Mouse (Mus musculus) forebrain, embryonic 15.5 days (tissue): ENCODE measurements at regions not wholly inside any gene's neighbourhood (a gene's known extent, or its start where the extent isn't known, plus 50 kb on each side); places are given as distances from the start of the nearest gene placed in this dataset.
"Not testable (repeated sequence)": the region's sequence is repeated elsewhere in the genome, so short reads cannot be mapped to it uniquely, and the experiment has no call there.

Experiments
- ATAC-seq: fragments of 200-750 bp; cut with Nextera tagmentation; replicated peaks from 2 replicates; pipeline ENCODE4 v1.8.0; 2017; ENCODE audit warnings: mild to moderate bottlenecking, moderate TSS enrichment, moderate library complexity
- H3K27ac ChIP-seq: fragments of 300-500 bp; sonication (generic); replicated peaks from 2 replicates; pipeline ENCODE4 v1.5.1; 2015; ENCODE audit warnings: mild to moderate bottlenecking, inconsistent platforms
- H3K27me3 ChIP-seq: fragments of 300-500 bp; sonication (generic); 2 replicates; pipeline ENCODE4 v1.6.1; 2015; ENCODE audit warnings: inconsistent platforms
- H3K36me3 ChIP-seq: fragments of 300-500 bp; sonication (generic); 2 replicates; pipeline ENCODE4 v1.6.1; 2015; ENCODE audit warnings: mild to moderate bottlenecking, inconsistent platforms
- H3K4me1 ChIP-seq: fragments of 300-500 bp; sonication (generic); 2 replicates; pipeline ENCODE4 v1.6.1; 2015; ENCODE audit warnings: inconsistent platforms
- H3K4me2 ChIP-seq: fragments of 300-500 bp; sonication (generic); replicated peaks from 2 replicates; pipeline ENCODE4 v1.6.1; 2015; ENCODE audit warnings: mild to moderate bottlenecking, inconsistent platforms
- H3K4me3 ChIP-seq: fragments of 300-500 bp; sonication (generic); 2 replicates; pipeline ENCODE4 v1.5.1; 2015; ENCODE audit warnings: mild to moderate bottlenecking, inconsistent platforms
- H3K9ac ChIP-seq: fragments of 300-500 bp; sonication (generic); replicated peaks from 2 replicates; pipeline ENCODE4 v1.6.1; 2015; ENCODE audit warnings: mild to moderate bottlenecking, inconsistent platforms
- H3K9me3 ChIP-seq: fragments of 300-500 bp; sonication (generic); 2 replicates; pipeline ENCODE4 v1.6.1; 2016; ENCODE audit warnings: inconsistent platforms
- WGBS: fragments of 180-500 bp; shearing (Covaris S2); methylation state at CpG from one replicate; pipeline ENCODE4 v1.1.7; 2015; ENCODE audit warnings: mixed read lengths; 5-methylcytosine and 5-hydroxymethylcytosine counted together

DNA sequence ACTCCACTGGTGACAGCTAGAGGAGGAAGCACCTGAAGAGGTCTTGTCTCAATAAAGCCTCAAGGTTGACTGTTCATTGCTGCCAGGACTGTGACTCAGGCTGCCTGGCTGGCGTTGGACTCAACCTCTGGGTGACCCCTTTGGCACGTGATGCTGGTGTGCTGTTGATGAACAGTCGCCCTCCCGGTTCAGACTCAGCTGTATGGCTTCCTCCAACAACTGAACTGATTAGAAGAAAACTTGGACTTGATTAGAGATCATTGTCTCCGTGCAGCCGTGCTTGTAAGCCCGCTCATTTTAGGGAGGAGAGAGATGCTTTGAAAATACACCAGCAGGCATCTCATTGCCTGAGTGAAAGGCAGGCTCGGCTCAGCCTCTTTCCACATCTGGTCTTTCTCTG lies 103.2 kb upstream of the Nxpe4 start:
- peak overlapping the region; percentile 60 for H3K27ac ChIP-seq
- H3K9ac ChIP-seq: no peak overlapping the region
- ATAC-seq: 0 out of 2 replicates have a peak, but pooled peaks have one; percentile 38
- no peaks in the 10 kb centered on the region for H3K9me3 ChIP-seq
- H3K4me1 ChIP-seq: 0 out of 2 replicates have a peak, but pooled peaks cover 9% of the 10 kb centered on the region
- no peak overlapping the region for H3K4me2 ChIP-seq
- H3K27me3 ChIP-seq: no peaks in the 10 kb centered on the region
- H3K36me3 ChIP-seq: no peaks in the 10 kb centered on the region
- WGBS: 15% methylated on average over 8 of the region's 8 CpGs
- no peak overlapping the region for H3K4me3 ChIP-seq

DNA sequence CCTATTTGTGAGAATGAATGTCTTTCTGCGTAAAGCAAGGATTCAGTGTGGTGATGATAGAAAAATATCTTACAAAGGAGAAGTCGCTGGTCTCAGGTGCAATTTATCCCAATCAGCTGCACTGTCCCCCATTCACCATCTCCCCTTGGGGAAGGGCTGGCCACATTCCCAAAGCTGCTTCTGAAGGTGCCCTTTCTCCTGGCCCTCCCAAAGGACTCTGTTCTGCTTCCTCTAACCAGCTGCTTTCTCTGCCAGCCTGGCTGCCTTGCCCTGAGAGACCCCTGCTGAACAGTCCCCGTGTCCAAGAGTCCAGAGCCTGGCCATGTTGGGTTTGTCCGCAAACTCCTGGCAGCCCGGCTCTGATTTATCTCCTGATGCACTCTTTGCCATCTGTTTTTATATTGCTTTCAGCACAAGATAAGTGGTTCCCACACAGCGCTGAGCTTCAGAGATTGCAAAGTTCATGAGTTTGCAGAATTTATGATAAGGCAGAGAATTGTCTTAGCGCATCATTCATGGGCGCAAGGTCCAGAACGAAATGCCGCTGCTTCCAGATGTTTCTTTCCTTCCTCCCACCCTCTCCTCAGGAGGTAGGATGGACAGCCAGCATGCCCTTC lies 102.2 kb upstream of the Nxpe4 start:
- Histone ChIP-seq H3K27me3 (no peaks in the 10 kb centered on the region), H3K4me2 (no peak overlapping the region), H3K36me3 (no peaks in the 10 kb centered on the region), H3K4me1 (0 out of 2 replicates have a peak, but pooled peaks cover 9% of the 10 kb centered on the region), H3K4me3 (no peak overlapping the region), H3K9me3 (no peaks in the 10 kb centered on the region), H3K27ac (0 out of 2 replicates have a peak overlapping the region, but pooled peaks have one; percentile 54), H3K9ac (no peak overlapping the region)
- WGBS: 88% methylated on average over 10 of the region's 10 CpGs
- no peak for ATAC-seq

DNA sequence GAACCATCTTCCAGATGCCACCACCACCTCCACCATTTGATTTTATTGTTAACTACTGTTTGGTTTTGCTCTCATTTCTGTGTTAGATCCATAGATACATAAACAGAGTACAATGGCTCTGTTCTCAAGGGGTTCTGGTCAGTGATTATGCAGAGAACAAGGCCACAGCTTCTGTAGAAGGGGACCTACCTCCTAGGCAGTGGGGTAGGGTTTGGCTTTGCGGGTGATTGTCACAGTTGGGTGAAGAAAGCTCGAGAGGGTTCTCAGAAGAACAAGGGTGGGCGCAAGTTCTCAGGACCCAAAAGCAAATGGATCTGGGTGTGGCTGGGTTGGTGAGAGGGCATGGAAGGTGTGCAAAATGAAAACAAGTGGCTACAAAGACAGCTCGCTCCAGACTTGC lies 100.8 kb upstream of the Nxpe4 start:
- 0 out of 2 replicates have a peak, but pooled peaks cover 9% of the 10 kb centered on the region for H3K4me1 ChIP-seq
- no peak overlapping the region for H3K9ac ChIP-seq
- no peaks in the 10 kb centered on the region for H3K9me3 ChIP-seq
- no peak overlapping the region for H3K4me2 ChIP-seq
- no peak for ATAC-seq
- H3K36me3 ChIP-seq: no peaks in the 10 kb centered on the region
- H3K27ac ChIP-seq: no peak overlapping the region
- 95% methylated on average over 4 of the region's 4 CpGs for WGBS
- no peaks in the 10 kb centered on the region for H3K27me3 ChIP-seq
- H3K4me3 ChIP-seq: no peak overlapping the region

DNA sequence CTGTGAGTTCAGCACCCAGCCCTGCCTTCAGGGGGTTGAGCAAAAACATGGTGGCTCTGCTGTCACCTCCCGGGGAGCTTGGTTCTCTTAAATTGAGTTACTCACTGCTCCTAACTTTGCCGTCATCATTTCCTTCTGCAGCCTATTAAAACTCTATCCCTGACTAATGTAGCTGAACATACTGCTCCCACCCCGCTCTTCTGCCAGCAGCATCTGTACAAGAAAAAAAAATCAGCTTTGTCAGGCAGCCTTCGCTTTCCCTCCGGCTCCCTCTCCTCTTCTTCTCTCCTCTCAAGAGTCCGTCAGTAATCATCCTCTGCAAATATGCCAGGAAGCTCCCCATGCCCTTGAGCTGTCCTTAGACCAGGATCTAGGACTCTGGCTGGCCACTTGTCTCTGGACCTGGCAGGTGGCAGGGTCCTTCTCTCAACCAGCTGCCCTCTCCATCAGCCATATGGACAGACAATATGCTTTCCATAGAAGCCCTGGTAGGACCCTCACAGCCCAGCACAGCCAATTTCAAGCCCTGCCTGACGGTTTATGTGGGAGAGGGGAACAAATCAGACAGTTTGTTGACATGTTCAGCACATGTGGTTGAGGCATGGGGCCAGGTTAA lies 95.0 kb upstream of the Nxpe4 start:
- H3K27ac ChIP-seq: no peak overlapping the region
- no peak overlapping the region for H3K4me2 ChIP-seq
- no peaks in the 10 kb centered on the region for H3K9me3 ChIP-seq
- WGBS: 74% methylated on average over 7 of the region's 7 CpGs
- no peaks in the 10 kb centered on the region for H3K27me3 ChIP-seq
- H3K36me3 ChIP-seq: no peaks in the 10 kb centered on the region
- no peak for ATAC-seq
- H3K4me3 ChIP-seq: no peak overlapping the region
- peaks cover 8% of the 10 kb centered on the region; the same call in 1 of the 2 replicates for H3K4me1 ChIP-seq
- no peak overlapping the region for H3K9ac ChIP-seq

DNA sequence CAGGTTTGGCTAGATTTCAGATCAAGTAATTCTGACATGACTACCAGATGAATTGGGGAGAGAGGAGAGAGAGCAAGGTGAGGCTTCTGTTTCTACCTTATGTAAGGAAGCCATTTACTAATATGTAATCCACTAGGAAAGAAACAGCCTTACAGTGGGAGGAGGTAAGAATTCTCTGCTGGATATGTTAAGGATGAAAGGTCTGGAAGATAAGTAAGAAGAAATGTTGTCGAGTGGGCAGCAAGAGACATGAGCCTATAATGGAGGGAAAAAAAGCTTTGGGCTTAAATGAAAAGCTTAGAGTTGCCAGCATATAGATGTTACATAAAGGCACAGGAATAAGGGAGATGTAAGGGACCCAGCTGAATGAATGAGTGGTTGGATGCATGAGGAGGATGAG lies 89.2 kb upstream of the Nxpe4 start:
- 97% methylated on average over 1 of the region's 1 CpGs for WGBS

DNA sequence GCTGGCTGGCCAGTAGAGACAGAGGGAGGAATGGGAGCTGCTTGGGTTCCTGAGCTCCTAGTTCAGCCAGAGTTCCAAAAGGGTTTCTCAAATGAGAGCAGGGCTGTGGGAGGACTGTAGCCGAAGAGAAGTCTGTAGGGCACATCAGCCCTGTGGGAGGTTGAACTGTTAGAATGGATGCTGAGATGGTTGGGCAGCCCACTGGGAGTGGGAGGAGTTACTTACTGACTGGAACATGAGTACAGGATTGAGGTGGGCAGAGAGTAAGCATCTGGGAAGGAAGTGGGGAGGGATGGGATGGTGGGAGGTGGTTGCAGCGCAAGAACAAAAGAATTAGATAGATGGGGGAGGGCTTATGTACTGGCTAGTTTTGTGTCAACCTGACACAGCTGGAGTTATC lies 88.7 kb upstream of the Nxpe4 start:
- H3K9me3 ChIP-seq: no peaks in the 10 kb centered on the region
- H3K9ac ChIP-seq: no peak overlapping the region
- no peak for ATAC-seq
- 65% methylated on average over 2 of the region's 2 CpGs for WGBS
- no peaks in the 10 kb centered on the region for H3K36me3 ChIP-seq
- no peaks in the 10 kb centered on the region for H3K27me3 ChIP-seq
- H3K4me2 ChIP-seq: no peak overlapping the region
- no peaks in the 10 kb centered on the region for H3K4me1 ChIP-seq
- H3K4me3 ChIP-seq: no peak overlapping the region
- no peak overlapping the region for H3K27ac ChIP-seq

More for the DNA sequence above, 89.2 kb upstream of the Nxpe4 start:
- Histone ChIP-seq H3K9ac (no peak overlapping the region), H3K4me2 (no peak overlapping the region), H3K27me3 (no peaks in the 10 kb centered on the region), H3K27ac (no peak overlapping the region), H3K36me3 (no peaks in the 10 kb centered on the region), H3K9me3 (no peaks in the 10 kb centered on the region), H3K4me3 (no peak overlapping the region), H3K4me1 (no peaks in the 10 kb centered on the region)
- no peak for ATAC-seq

DNA sequence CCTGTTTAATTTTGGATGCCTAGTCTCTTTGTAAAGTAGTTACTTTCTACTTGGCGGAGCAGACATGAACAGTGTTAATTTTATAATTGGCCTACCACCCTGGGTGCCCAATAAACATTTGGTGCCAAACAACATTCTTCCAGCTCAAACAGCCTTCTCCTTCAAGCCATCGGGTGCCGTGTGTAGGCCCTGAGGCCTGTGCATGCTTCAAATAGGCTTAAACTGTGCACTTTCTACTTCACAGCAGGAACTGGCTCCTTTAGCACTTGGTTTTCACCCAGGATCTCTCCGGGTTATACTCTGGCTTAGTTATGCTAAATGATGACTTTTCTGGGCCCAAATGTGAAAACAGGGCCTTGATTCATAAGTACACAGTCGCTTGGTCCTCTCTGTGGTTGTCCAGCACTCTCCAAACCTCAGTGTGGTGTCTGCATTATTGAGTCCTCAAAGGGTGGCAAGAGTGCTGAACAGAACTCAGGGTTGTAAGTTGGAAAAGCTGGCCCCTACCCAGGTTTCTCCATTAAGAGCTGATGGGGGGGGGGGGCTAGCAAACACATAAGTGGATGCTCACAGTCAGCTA lies 86.1 kb upstream of the Nxpe4 start:
- H3K4me1 ChIP-seq: no peaks in the 10 kb centered on the region
- H3K9ac ChIP-seq: no peak overlapping the region
- no peak overlapping the region for H3K4me3 ChIP-seq
- no peaks in the 10 kb centered on the region for H3K36me3 ChIP-seq
- no peak overlapping the region for H3K4me2 ChIP-seq
- H3K27me3 ChIP-seq: no peaks in the 10 kb centered on the region
- no peaks in the 10 kb centered on the region for H3K9me3 ChIP-seq
- ATAC-seq: 0 out of 2 replicates have a peak, but pooled peaks have one; percentile 38
- no peak overlapping the region for H3K27ac ChIP-seq
- WGBS: 44% methylated on average over 5 of the region's 5 CpGs

DNA sequence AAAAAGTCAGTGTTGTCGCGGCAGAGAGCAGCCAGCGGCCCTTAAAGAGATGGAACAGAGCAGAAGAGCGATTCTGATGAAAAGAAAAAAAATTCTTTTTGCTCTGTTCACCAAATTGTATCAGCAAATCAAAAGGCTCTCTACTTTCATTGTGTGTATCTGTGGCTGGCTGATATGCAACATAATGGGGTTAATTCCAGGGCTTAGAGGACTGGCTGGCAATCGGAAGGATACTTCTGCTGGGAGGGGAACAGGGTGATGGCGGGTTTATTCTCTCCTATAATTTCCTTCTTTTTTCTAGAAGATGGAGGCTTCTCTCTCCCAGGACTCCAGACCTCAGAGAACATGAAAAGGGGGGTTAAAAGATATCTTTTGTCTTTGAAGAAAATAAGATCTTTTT lies 79.4 kb upstream of the Nxpe4 start:
- Histone ChIP-seq H3K27ac (0 out of 2 replicates have a peak overlapping the region, but pooled peaks have one; percentile 6), H3K9me3 (no peaks in the 10 kb centered on the region), H3K4me1 (peaks cover 17% of the 10 kb centered on the region), H3K9ac (no peak overlapping the region), H3K4me3 (no peak overlapping the region), H3K27me3 (no peaks in the 10 kb centered on the region), H3K36me3 (no peaks in the 10 kb centered on the region), H3K4me2 (no peak overlapping the region)
- no peak for ATAC-seq
- WGBS: 9% methylated on average over 6 of the region's 6 CpGs

DNA sequence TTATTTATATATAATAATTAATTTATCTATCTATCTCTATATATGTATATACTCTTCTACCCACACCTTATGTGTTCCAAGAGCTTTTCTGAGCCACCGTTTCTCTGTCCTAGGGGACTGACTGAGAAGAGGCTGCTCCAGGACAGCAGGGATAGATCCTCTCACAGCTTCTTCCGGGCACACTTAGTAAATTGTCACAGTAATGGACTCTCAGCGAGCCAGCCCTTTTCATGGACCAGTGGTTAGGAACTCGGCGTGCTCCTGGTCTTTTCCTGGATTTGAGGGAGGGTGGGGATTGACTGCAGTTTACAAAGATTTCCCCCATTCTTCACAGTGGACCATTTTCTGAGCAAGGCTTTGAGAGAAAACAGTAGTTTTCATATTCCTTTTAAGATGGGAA lies 77.6 kb upstream of the Nxpe4 start:
- not testable (repeated sequence) for H3K36me3 ChIP-seq, H3K4me3 ChIP-seq, ATAC-seq, H3K27me3 ChIP-seq, H3K9me3 ChIP-seq, H3K9ac ChIP-seq, H3K4me2 ChIP-seq, H3K27ac ChIP-seq
- 62% methylated on average over 5 of the region's 5 CpGs for WGBS
- peaks cover 17% of the 10 kb centered on the region for H3K4me1 ChIP-seq

DNA sequence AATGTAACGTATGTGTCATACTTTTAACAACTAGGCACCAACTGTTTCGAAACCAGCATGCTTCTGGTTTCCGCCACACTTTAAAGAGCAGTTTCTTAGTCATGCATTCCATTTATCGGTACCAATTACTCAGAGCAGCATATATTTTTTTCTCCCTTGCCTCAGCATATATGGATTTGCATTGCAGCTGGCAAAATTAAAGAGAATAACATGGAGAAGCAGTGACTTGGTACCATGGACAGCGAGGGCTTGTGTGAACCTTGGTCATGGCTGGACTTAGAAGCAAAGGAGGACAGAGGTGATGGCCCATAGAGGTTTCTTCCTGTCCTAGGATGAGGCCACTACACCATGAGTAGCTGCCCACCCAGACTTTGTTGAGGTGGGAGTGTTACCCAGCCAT lies 72.2 kb upstream of the Nxpe4 start:
- H3K27ac ChIP-seq: no peak overlapping the region
- no peak overlapping the region for H3K4me3 ChIP-seq
- H3K4me1 ChIP-seq: 0 out of 2 replicates have a peak, but pooled peaks cover 2% of the 10 kb centered on the region
- no peaks in the 10 kb centered on the region for H3K36me3 ChIP-seq
- no peaks in the 10 kb centered on the region for H3K27me3 ChIP-seq
- no peak overlapping the region for H3K9ac ChIP-seq
- no peak for ATAC-seq
- WGBS: 91% methylated on average over 5 of the region's 5 CpGs
- H3K4me2 ChIP-seq: no peak overlapping the region
- H3K9me3 ChIP-seq: no peaks in the 10 kb centered on the region

DNA sequence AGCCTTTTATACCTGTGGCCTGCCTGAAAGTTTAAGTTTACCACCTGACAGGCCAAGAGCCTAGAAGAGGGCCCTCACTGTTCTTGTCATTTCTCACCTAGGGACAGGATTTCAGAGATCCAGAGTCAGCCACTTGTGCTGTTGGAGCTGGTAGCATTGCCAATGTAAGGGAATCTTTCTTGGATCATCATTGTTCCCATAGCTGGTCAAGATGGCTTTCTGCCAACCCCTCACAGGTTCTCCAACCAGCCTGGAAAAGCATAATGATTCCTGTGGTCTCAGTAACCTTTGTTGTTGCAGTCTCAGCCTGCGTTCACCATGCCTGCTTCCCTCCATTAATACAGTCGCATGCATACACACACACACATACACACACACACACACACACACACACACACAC lies 67.1 kb upstream of the Nxpe4 start:
- H3K27me3 ChIP-seq: no peaks in the 10 kb centered on the region
- 42% methylated on average over 2 of the region's 2 CpGs for WGBS
- no peaks in the 10 kb centered on the region for H3K36me3 ChIP-seq
- H3K27ac ChIP-seq: no peak overlapping the region
- ATAC-seq: no peak
- 0 out of 2 replicates have a peak, but pooled peaks cover 4% of the 10 kb centered on the region for H3K4me1 ChIP-seq
- no peak overlapping the region for H3K4me2 ChIP-seq
- no peak overlapping the region for H3K9ac ChIP-seq
- no peaks in the 10 kb centered on the region for H3K9me3 ChIP-seq
- no peak overlapping the region for H3K4me3 ChIP-seq

DNA sequence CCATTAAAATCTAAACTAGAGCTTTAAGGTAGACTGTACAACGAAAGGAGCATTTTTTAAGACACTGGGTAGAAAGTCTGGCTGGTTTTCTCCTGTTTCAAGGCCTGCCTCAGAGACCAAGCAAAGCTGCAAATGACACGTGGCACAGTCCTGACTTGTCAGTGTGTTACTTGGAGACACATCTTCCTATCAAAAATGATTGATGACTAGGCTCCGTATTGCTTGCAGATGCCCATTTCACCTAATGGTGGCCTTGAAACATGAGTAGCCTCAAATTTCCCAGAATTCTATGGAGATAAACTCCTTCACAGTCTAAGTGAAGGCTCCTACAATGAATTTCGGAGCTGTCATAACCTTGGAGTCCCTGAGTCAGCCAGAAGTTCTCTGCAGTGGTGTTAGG lies 62.0 kb upstream of the Nxpe4 start:
- no peak overlapping the region for H3K4me3 ChIP-seq
- 0 out of 2 replicates have a peak, but pooled peaks cover under 1% of the 10 kb centered on the region for H3K4me1 ChIP-seq
- no peaks in the 10 kb centered on the region for H3K9me3 ChIP-seq
- no peaks in the 10 kb centered on the region for H3K36me3 ChIP-seq
- no peak overlapping the region for H3K27ac ChIP-seq
- H3K9ac ChIP-seq: no peak overlapping the region
- H3K4me2 ChIP-seq: no peak overlapping the region
- H3K27me3 ChIP-seq: no peaks in the 10 kb centered on the region
- 85% methylated on average over 4 of the region's 4 CpGs for WGBS
- no peak for ATAC-seq
